Mouse (Mus musculus): Measurements from ENCODE around the gene Vnn3.

Vnn3 gene

GRCm38 (mm10) chr10:23851228-23851912 lies at the start of gene Vnn3:
Vnn3 (plus strand) TSS chr10:23851462.
- 0 out of 2 replicates have a peak, but pooled peaks have one; percentile 4 for TF ChIP-seq GATA4 (IDR thresholded peaks at IDR 0.05; ENCODE audit: insufficient replicate concordance, low read length)

- no peak for TF ChIP-seq GATA4 (IDR thresholded peaks at IDR 0.05; ENCODE audit: insufficient replicate concordance, low read length)
Measured at GRCm38 (mm10) chr10:23802911-23803310, 48.4 kb upstream of the Vnn3 start.

- no peak for TF ChIP-seq GATA4 (IDR thresholded peaks at IDR 0.05; ENCODE audit: insufficient replicate concordance, low read length)
Measured at GRCm38 (mm10) chr10:23804665-23805064, 46.6 kb upstream of the Vnn3 start.

DNA sequence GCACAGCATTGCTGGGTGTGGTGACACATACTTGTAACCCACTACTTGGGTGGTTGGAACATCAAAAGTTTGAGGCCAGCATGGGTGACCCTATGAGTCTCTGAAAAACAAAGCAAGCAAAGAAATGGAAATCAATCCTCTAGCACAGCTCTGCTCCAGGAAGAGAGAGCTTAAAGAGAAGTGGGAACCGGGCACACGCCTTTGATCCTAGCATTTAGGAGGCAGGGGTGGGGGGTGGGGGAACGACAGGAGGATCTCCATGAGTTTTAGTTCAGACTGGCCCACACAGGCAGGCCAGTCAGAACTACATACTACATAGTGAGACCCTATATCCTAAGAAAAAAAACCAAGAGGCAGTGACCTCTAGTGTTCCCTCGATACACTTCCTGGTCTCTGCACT lies 45.1 kb upstream of the Vnn3 start:
- no peak for TF ChIP-seq GATA4 (IDR thresholded peaks at IDR 0.05; ENCODE audit: insufficient replicate concordance, low read length)

DNA sequence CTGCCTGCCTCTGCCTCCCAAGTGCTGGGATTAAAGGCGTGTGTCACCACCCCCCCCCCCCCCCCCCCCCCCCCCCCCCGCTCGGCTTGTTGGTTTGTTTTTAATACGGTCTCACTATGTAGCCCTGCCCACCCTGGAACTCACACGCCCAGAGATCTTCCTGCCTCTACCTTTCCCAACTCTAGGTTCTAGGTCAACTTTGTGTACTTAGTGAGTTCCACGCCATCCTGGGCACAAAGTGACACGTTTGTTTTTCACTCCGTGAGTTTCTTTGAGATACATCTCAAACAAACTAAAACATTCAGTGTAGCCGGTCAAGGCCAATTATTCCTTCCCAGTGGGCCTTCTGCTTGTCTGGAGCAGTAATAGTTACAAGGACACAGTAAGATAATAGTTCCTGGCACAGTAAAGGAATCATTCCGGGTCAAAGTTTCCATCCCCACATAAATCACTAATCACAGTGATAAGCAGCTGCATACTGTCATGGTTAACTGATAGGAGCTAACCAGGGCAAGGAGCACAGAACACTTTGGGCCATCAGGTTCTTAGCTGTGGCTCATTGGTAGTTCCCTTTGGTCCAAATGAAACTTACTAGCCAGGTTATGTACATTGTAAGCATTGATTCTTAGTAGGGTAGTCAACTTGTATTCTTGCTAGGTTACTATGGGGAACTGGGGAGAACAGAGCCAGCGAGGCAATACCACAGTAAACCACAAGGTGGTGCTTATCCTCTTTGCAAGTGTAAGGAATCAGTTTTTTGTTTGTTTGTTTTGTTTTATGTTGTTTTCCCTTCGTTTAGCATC lies 39.4 kb upstream of the Vnn3 start:
- TF ChIP-seq GATA4 (IDR thresholded peaks at IDR 0.05; ENCODE audit: insufficient replicate concordance, low read length): peak; percentile 83

GRCm38 (mm10) chr10:23812438-23812759 lies 38.9 kb upstream of the Vnn3 start:
- no peak for TF ChIP-seq GATA4 (IDR thresholded peaks at IDR 0.05; ENCODE audit: insufficient replicate concordance, low read length)

DNA sequence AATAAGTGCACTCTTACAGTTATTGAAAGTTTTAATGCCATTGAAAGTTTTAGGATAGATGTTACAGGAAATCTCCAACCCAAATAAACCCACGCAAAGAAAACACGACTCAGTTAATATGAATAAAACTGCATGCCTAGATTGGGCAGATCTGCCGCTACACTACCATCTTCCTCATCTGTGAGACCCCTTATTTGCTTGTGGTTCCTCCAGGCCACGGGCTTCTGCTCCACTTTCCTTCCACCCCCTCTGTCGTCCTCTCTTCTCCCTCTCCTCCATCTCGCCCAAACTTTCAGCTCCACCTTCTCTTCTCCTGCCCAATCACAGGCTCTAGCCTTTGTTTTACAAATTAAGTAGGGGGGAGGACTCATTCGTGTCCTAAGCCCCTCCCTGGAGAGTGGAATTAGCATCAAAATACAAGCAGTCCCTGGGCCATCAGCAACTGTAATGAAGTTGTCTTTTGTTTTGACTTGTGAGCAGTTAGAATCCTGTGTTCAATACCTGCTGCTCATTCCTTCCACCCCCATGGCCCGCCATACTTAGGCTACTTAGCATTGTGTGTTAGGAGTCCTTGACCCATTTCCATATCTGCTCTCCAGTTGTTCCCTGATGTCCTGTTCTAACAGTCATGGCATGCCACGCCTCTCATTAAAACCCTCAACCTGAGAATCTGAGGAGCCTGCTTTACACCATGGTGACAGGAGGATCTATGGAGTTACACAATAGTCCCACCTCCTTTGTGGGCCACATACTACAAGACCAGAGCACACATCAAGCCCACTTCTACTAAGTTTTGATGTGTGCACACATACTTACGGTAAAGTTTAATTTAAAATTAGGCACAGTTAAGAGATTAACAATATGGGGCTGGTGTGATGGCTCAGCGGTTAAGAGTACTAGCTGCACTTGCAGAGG lies 38.2 kb upstream of the Vnn3 start:
- TF ChIP-seq GATA4 (IDR thresholded peaks at IDR 0.05; ENCODE audit: insufficient replicate concordance, low read length): no peak

- TF ChIP-seq GATA4 (IDR thresholded peaks at IDR 0.05; ENCODE audit: insufficient replicate concordance, low read length): no peak
Measured at GRCm38 (mm10) chr10:23815168-23815567, 36.1 kb upstream of the Vnn3 start.

DNA sequence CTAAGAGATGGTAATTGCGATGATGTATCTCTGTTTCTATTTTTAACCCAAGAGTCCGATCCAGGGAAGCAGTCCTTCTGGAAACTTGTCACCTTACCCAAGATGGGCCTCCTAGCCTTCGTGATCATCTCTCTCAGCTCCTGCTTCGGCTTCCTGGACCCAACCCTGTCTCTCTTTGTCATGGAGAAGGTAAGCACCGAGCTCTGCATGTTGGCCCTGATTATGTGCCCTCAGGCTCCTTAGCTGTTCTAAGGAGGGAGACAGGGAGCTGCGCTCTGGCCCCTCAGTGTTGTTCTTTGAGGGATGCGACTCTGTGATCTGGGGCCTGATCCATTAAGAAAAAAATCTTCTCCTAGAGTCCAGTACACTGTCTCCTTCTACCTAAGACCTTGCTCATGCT lies 35.0 kb upstream of the Vnn3 start:
- TF ChIP-seq GATA4 (IDR thresholded peaks at IDR 0.05; ENCODE audit: insufficient replicate concordance, low read length): no peak

DNA sequence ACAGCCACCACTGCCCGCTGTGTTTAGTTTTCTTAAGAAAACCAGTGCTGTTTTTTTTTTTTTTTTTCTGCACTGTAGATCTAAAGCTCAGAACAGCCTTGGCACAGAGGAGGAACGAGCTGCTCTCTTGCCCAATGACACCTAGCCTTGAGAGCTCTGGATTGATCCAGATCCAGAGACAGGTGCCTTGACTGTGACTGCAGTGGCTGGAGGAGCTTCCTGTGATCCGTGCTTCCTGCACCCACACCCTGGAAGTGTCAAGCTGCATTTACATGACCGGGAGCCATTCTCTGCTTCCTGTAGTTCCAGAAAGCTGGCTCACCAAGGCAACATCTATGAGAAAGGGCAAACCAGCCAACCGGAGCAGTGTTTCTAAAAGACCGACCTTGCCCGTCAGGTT lies 24.7 kb upstream of the Vnn3 start:
- no peak for TF ChIP-seq GATA4 (IDR thresholded peaks at IDR 0.05; ENCODE audit: insufficient replicate concordance, low read length)

GRCm38 (mm10) chr10:23836003-23836964 lies 15.0 kb upstream of the Vnn3 start:
- no peak for TF ChIP-seq GATA4 (IDR thresholded peaks at IDR 0.05; ENCODE audit: insufficient replicate concordance, low read length)

DNA sequence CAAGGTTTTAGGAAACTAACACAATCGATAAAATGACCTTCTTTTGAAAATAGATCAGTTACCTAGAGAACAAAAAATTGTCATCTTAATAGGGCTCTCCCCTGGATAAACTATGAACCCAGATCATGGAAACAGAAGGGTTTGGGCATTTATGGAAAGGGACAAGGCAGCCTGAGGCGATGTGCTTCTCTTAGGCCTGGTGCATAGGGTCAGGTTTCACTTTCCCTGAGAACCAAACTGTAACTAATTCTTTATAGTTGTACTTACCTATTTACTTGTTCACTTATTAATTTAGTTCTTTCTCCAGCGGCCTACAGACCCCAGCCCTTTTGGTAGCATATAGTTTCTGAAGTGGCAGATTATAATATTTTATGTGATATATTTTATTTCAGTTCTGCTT lies 14.1 kb upstream of the Vnn3 start:
- TF ChIP-seq GATA4 (IDR thresholded peaks at IDR 0.05; ENCODE audit: insufficient replicate concordance, low read length): no peak

GRCm38 (mm10) chr10:23838910-23839309 lies 12.4 kb upstream of the Vnn3 start:
- TF ChIP-seq GATA4 (IDR thresholded peaks at IDR 0.05; ENCODE audit: insufficient replicate concordance, low read length): no peak

DNA sequence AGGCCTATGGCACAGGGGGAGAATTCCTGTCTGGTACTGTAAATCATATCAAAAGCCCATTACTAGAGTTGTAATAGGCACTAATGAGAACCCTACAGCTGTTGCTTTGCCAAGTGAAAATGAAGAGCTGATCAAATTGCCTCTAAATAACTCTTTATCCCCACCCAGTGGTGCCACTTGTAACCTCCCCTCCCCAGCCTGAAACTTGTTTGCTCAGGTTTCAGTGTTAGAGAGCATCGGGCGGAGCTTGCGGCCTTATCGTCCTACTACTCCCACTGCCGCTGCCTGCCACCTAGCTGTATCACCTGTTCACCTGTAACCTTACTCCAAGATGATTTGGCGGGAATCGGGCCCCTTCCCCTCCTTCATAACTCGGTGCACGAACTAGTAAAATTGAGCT lies 11.9 kb upstream of the Vnn3 start:
- TF ChIP-seq GATA4 (IDR thresholded peaks at IDR 0.05; ENCODE audit: insufficient replicate concordance, low read length): no peak

Measured in liver, adult (tissue).